Mouse (Mus musculus) limb, embryonic 13.5 days (tissue): ENCODE measurements around the gene Gm42791. TPM values are rescaled to one million over a fixed set of nuclear protein-coding genes. Genes with fewer than 3 reads are reported as not detected.

Experiments
- ATAC-seq: fragments of 200-750 bp; cut with Nextera tagmentation; 2 replicates; pipeline ENCODE4 v1.8.0; 2017; ENCODE audit warnings: low read depth, moderate number of reproducible peaks, moderate TSS enrichment; ENCODE audit not compliant: low FRiP score
- H3K27ac ChIP-seq: fragments of 300-500 bp; sonication (generic); 2 replicates; pipeline ENCODE4 v1.5.1; 2015; ENCODE audit warnings: inconsistent platforms, mild to moderate bottlenecking, moderate library complexity
- H3K27me3 ChIP-seq: fragments of 300-500 bp; sonication (generic); 2 replicates; pipeline ENCODE4 v1.6.1; 2015; ENCODE audit warnings: mild to moderate bottlenecking, inconsistent platforms
- H3K36me3 ChIP-seq: fragments of 300-500 bp; sonication (generic); 2 replicates; pipeline ENCODE4 v1.6.1; 2015; ENCODE audit warnings: inconsistent platforms, mild to moderate bottlenecking, moderate library complexity
- H3K4me1 ChIP-seq: fragments of 300-500 bp; sonication (generic); 2 replicates; pipeline ENCODE4 v1.6.1; 2015; ENCODE audit warnings: inconsistent platforms
- H3K4me2 ChIP-seq: fragments of 300-500 bp; sonication (generic); replicated peaks from 2 replicates; pipeline ENCODE4 v1.6.1; 2015; ENCODE audit warnings: inconsistent platforms, mild to moderate bottlenecking, moderate library complexity
- H3K4me3 ChIP-seq: fragments of 300-500 bp; sonication (generic); 2 replicates; pipeline ENCODE4 v1.5.1; 2015; ENCODE audit warnings: moderate library complexity, mild to moderate bottlenecking, inconsistent platforms
- H3K9ac ChIP-seq: fragments of 300-500 bp; sonication (generic); 2 replicates; pipeline ENCODE4 v1.6.1; 2015; ENCODE audit warnings: mild to moderate bottlenecking, inconsistent platforms
- H3K9me3 ChIP-seq: fragments of 300-500 bp; sonication (generic); 2 replicates; pipeline ENCODE4 v1.6.1; 2016; ENCODE audit warnings: inconsistent platforms
- WGBS: fragments of 180-500 bp; shearing (Covaris S2); methylation state at CpG from one replicate; pipeline ENCODE4 v1.1.7; 2015; 5-methylcytosine and 5-hydroxymethylcytosine counted together
- polyA plus RNA-seq: library from polyadenylated mRNA; unstranded; fragments of >200 nt; fragmentation: Nextera tagmentation; extraction: Ambion mirVana; gene quantifications from 2 replicates; pipeline ENCODE4 v1.2.1, GENCODE M21; 2015

Gm42791 gene
- polyA plus RNA-seq, 1 experiment from 2014 or later, result 1.6 TPM

DNA sequence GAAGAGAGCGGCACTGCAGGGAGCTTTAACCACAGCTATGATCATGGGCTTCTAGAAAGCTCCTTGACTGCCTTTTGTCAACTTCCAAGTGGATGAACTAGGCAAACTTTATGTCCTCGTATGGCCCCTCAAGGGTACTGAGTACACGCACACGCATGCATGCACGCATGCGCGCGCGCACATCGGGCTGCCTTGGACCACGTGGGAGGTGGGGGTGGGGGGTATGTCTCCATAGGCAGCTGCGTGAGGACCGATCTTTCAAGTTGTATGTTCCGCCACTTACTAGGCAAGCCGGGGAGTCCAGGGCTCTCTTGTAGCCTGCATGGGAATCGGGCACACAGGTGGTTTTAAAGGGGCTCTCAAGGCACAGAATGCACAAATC, 25.7 kb upstream of the Gm42791 start:
- no peaks in the 10 kb centered on the region for H3K27me3 ChIP-seq
- WGBS, result 65% methylated on average over 16 of the region's 16 CpGs
- no peak overlapping the region for H3K27ac ChIP-seq
- no peaks in the 10 kb centered on the region for H3K36me3 ChIP-seq
- H3K4me1 ChIP-seq, result peaks cover 13% of the 10 kb centered on the region
- 0 out of 2 replicates have a peak overlapping the region, but pooled peaks have one; percentile 14 for H3K9ac ChIP-seq
- H3K9me3 ChIP-seq, result no peaks in the 10 kb centered on the region
- peak overlapping the region; percentile 39 for H3K4me2 ChIP-seq
- no peak overlapping the region for H3K4me3 ChIP-seq
- ATAC-seq, result no peak

DNA sequence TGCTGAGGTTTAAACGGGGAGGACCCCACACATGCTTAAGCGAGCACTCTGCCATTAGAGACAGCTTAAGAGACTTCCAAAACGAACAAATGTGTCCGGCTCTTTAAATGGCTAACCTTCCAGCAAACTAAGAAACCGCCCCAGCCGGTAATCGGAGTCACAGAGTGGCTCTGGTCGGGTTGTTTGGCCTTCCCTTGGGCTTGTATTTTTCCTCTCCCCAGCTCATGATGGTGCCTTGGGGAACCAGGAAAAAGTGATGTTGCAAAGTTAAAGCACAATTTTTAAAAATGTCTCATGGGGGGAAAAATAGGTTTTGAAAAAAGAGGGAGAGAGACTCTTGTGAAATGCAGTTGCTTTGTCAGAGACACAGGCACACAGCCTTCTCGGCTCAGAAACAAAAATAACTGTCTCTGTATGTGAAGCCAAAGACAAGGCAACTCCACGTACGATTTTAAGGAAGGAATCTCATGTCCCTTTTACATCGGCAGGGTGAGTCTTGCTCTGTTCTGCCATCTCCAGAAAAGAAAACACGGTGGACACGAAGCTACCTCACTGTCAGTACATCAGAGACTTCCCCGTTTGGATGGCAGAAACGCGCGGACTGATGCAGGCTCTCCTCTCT, 25.2 kb upstream of the Gm42791 start:
- Histone ChIP-seq H3K4me2 (peak overlapping the region; percentile 39), H3K27me3 (no peaks in the 10 kb centered on the region)
- ATAC-seq, result no peak

DNA sequence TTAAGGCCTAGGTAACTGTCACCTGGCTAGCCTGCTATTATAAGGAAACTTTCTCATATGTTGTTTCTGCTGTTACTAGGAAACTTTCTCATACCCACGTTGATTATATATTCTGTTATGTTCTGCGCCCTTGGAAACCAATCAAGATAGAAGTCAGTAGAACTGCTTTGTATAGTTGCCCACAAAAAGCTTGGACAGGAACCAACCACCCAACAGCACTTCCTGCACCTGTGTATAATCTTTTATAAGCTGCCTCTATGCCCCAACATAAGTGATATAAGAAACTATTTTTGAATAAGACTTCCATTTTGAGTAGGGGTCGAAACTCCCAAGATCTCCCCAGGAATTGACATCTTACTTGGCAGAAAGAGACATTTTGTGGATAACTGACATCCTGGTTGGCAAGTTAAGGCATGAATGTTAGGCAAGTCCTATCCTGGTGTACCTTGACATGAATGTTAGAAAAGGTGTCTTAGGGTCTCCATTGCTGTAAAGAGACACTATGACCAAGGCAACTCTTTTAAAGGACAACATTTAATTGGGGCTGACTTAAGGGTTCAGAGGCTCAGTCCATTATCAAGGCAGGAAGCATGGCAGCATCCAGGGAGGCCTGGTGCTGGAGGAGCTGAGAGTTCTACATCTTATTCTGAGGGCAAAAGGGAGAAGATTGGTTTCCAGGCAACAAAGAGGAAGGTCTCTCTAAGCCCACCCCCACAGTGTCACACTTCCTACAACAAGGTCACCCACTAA, 22.9 kb upstream of the Gm42791 start:
- H3K36me3 ChIP-seq, result no peaks in the 10 kb centered on the region
- H3K9me3 ChIP-seq, result no peaks in the 10 kb centered on the region
- no peaks in the 10 kb centered on the region for H3K27me3 ChIP-seq
- no peak overlapping the region for H3K4me2 ChIP-seq
- no peak overlapping the region for H3K27ac ChIP-seq
- H3K4me1 ChIP-seq, result peaks cover 24% of the 10 kb centered on the region
- H3K9ac ChIP-seq, result no peak overlapping the region
- no peak overlapping the region for H3K4me3 ChIP-seq
- ATAC-seq, result no peak
- WGBS, result 88% methylated on average over 3 of the region's 3 CpGs

More for the DNA sequence above, 25.2 kb upstream of the Gm42791 start:
- Histone ChIP-seq H3K4me1 (peaks cover 13% of the 10 kb centered on the region), H3K4me3 (no peak overlapping the region), H3K36me3 (no peaks in the 10 kb centered on the region), H3K27ac (no peak overlapping the region), H3K9ac (0 out of 2 replicates have a peak overlapping the region, but pooled peaks have one; percentile 14), H3K9me3 (no peaks in the 10 kb centered on the region)
- WGBS, result 46% methylated on average over 18 of the region's 18 CpGs

DNA sequence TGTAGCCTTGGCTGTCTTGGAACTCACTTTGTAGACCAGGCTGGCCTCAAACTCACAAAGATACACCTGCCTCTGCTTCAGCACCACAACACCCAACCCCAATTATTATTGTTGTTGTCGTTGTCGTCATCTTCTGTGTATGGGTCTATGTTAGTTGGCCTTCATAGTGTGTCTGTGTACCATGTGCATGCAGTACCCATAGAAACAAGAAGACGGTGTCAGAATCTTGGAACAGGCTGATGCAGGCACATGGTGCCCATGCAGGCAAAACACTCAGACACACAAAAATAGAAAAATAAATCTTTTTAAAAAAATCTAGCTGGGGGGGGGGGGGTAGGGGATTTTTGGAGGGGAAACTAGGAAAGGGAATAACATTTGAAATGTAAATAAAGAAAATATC, 22.2 kb upstream of the Gm42791 start:
- WGBS, result 94% methylated on average over 3 of the region's 3 CpGs
- H3K4me3 ChIP-seq, result no peak overlapping the region
- peaks cover 24% of the 10 kb centered on the region for H3K4me1 ChIP-seq
- H3K4me2 ChIP-seq, result no peak overlapping the region
- ATAC-seq, result no peak
- H3K36me3 ChIP-seq, result no peaks in the 10 kb centered on the region
- no peaks in the 10 kb centered on the region for H3K9me3 ChIP-seq
- no peak overlapping the region for H3K9ac ChIP-seq
- H3K27ac ChIP-seq, result no peak overlapping the region
- no peaks in the 10 kb centered on the region for H3K27me3 ChIP-seq

DNA sequence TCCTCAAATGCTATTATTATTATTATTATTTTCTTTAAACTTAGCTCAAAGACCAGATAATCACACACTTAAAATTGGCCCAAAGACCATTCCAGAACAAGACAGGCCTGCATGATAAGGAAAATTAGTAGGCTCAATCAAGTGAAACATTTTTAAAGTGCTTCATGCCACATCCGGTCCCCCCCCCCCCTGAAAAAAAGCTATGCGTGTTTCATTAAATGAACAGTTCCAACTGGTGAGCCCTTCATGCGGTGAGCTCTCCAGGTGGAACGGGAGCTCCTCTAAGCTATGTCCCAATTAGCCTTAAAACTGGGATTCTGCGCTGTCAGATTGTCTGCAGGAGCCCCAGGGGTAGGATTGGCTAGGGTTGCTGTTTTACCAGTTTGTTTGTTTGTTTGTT, 21.3 kb upstream of the Gm42791 start:
- H3K4me1 ChIP-seq, result peaks cover 24% of the 10 kb centered on the region
- no peak for ATAC-seq
- H3K4me3 ChIP-seq, result peak overlapping the region; percentile 62
- H3K27ac ChIP-seq, result no peak overlapping the region
- no peaks in the 10 kb centered on the region for H3K36me3 ChIP-seq
- H3K9me3 ChIP-seq, result no peaks in the 10 kb centered on the region
- no peaks in the 10 kb centered on the region for H3K27me3 ChIP-seq
- 49% methylated on average over 5 of the region's 5 CpGs for WGBS
- H3K4me2 ChIP-seq, result peak overlapping the region; percentile 84
- no peak overlapping the region for H3K9ac ChIP-seq

DNA sequence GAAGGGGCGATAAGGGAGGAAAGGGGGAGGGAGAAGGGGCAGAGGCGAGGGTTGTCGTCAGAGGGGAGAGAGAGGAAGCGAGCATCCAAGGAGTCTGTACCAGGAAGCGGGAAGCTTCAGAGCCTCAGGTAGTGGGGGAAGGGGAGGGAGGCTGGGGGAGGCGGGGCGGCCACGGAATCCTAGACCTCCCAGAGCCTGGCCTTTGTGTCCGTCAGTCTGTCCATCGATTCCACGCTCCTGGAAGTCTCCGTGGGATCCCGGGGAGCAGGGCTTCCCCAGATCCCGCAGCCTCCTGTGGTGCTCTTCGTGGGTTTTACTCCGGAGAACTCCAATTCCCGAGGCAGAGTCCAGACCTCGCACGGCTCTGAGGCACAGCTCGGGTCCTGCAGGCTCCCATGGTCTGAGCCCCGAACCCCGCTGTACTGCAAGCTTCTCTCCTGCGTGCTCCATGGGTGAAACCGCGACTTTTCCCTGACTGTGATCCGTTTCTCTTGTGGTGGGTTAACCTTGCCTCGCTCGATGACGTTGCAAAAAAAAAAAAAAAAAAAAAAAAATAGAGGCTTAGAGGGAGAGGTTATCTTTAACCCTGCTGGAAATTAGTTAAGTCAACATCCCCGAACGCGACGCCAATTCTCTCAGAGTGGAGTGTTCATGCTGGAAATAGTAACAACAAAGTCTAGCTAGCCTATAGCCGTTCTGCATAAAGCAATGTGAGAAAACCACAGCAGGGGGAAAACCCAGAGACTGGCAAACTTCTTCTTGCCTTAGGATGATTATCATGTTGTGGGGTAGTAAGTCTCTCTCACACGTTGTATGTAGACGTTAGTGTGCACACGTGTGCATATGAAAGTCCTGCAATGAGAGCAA, 20.6 kb upstream of the Gm42791 start:
- H3K4me1 ChIP-seq, result peaks cover 19% of the 10 kb centered on the region
- H3K4me3 ChIP-seq, result peak overlapping the region; percentile 62
- peak; percentile 79 for ATAC-seq
- H3K36me3 ChIP-seq, result no peaks in the 10 kb centered on the region
- peak overlapping the region; percentile 84 for H3K4me2 ChIP-seq
- no peaks in the 10 kb centered on the region for H3K9me3 ChIP-seq
- WGBS, result 2% methylated on average over 32 of the region's 37 CpGs
- peak overlapping the region; percentile 84; the same call in 1 of the 2 replicates for H3K27ac ChIP-seq
- no peaks in the 10 kb centered on the region for H3K27me3 ChIP-seq
- H3K9ac ChIP-seq, result peak overlapping the region; percentile 83

DNA sequence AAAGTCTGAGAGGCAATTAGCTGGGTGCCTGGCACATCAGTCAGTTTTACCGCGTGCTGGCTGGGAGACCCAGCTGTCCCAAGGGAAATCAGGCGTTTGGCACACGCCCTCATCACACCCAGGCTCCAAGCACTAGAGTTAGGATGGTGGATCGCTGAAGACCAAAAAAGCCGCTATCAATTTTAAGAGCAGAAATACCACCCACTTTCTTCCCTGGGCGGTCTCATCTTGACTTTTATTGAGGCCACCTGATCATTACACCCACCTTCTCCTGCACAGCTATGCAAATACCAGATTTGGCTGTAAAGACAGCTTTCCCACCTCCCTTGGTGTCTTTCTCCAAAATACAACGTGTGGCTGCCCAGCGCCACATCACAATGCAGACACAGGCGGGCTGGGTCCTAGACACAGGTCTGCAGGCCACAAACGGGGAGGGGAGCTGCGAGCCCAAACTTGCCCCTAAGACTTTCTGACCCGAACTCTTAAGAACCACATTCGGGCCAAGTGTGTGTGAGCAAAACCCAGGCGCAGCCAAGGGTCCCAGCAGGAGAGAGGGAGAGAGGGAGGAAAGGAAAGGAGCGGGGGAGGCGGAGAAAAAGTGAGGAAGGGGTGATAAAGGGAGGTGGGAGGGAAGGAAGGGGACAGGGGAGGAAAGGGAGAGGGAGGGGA, 19.8 kb upstream of the Gm42791 start:
- H3K27ac ChIP-seq, result peak overlapping the region; percentile 84
- WGBS, result 6% methylated on average over 17 of the region's 17 CpGs
- peak overlapping the region; percentile 84 for H3K4me2 ChIP-seq
- H3K4me1 ChIP-seq, result peaks cover 19% of the 10 kb centered on the region
- H3K36me3 ChIP-seq, result no peaks in the 10 kb centered on the region
- ATAC-seq, result peak; percentile 41; the same call in 1 of the 2 replicates
- no peaks in the 10 kb centered on the region for H3K27me3 ChIP-seq
- H3K4me3 ChIP-seq, result peak overlapping the region; percentile 62
- peak overlapping the region; percentile 83 for H3K9ac ChIP-seq
- no peaks in the 10 kb centered on the region for H3K9me3 ChIP-seq

DNA sequence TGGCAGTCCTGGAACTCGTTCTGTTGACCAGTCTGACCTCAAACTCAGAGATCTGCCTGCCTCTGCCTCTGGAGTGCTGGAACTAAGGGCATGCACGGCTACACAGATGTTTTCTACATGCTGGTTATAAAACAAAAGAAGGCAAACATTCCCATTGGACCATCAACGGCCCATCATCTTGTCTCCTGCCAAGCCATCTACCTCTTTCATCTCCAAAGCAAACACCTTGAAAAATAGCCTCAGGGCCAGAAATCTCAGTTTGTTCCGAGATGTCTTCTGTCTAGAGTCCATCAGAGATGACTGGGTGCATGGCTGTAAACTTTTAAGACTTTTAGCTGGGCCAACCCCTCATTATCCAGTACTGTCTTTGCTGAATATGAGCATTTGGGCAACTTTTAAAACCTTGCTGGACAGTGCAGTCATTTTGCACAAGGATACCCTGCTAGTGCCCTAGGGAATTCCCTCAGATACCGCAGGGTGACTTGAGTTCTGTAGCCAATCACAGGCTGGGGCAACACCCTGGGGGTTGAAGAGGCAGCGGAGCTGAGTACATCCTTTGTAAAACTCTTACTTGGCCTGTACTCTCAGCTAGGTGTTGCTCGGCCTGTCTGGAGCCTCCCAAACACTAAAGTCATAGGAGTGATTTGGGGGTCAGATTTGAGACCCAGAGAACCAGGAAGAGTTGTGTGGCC, 19.0 kb upstream of the Gm42791 start:
- 62% methylated on average over 7 of the region's 7 CpGs for WGBS
- peak overlapping the region; percentile 84 for H3K4me2 ChIP-seq

DNA sequence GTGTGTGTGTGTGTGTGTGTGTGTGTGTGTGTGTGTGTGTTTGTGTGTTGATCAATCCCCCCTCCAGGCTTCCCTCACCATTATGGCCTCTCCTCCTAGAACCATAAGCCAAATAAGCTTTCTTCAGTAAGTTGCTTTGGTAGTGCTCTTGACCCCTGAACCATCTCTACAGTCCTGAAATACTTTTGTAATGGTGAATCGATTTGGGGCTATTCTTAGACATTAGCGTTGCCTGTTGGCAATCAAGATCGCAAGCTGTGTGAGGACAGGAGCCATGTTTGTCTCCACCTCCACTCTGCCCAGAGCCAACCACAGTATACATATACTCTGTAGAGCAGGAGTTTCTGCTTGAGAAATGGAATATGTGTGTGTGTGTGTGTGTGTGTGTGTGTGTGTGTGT, 14.2 kb upstream of the Gm42791 start:
- Histone ChIP-seq H3K4me2 (no peak overlapping the region), H3K27me3 (no peaks in the 10 kb centered on the region), H3K9me3 (no peaks in the 10 kb centered on the region), H3K4me3 (no peak overlapping the region), H3K36me3 (no peaks in the 10 kb centered on the region), H3K9ac (no peak overlapping the region), H3K4me1 (peaks cover 25% of the 10 kb centered on the region), H3K27ac (no peak overlapping the region)
- ATAC-seq, result no peak
- WGBS, result 86% methylated on average over 3 of the region's 3 CpGs

More for the DNA sequence above, 19.0 kb upstream of the Gm42791 start:
- H3K4me3 ChIP-seq, result peak overlapping the region; percentile 62; the same call in 1 of the 2 replicates
- no peak overlapping the region for H3K9ac ChIP-seq
- no peaks in the 10 kb centered on the region for H3K36me3 ChIP-seq
- no peak overlapping the region for H3K27ac ChIP-seq
- no peaks in the 10 kb centered on the region for H3K27me3 ChIP-seq
- peaks cover 19% of the 10 kb centered on the region for H3K4me1 ChIP-seq
- H3K9me3 ChIP-seq, result no peaks in the 10 kb centered on the region
- ATAC-seq, result no peak

DNA sequence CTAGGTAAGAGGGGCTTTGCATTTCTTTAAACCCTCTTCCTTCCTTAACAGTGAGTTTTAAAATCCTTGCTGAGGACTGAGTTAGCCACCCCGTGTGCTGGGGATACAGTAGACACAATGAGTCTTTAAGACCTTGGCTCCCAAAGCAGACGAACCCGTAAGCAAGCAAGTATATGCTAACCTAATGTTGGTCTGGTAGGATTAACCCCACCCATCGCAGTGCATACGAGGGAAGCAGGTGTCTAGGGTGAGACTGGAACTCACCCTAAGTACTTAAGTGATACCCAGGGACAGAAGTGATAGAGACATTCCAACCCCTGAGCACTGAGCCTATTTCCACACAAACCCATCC, 12.3 kb upstream of the Gm42791 start:
- H3K4me3 ChIP-seq, result peak overlapping the region; percentile 6; the same call in 1 of the 2 replicates
- H3K4me1 ChIP-seq, result peaks cover 35% of the 10 kb centered on the region
- WGBS, result 43% methylated on average over 5 of the region's 5 CpGs
- no peaks in the 10 kb centered on the region for H3K36me3 ChIP-seq
- no peaks in the 10 kb centered on the region for H3K9me3 ChIP-seq
- peak overlapping the region; percentile 46 for H3K9ac ChIP-seq
- H3K27me3 ChIP-seq, result no peaks in the 10 kb centered on the region
- H3K4me2 ChIP-seq, result peak overlapping the region; percentile 64
- peak overlapping the region; percentile 81 for H3K27ac ChIP-seq
- no peak for ATAC-seq
